Mouse (Mus musculus) bone marrow macrophage, adult 2 months (primary cell): ENCODE results near the gene Ccdc65. TPM values are rescaled to one million over a fixed set of nuclear protein-coding genes. Genes with fewer than 3 reads are reported as not detected.
"Not testable (repeated sequence)": the region's sequence is repeated elsewhere in the genome, so short reads cannot be mapped to it uniquely, and the experiment has no call there.

Source experiments
- H3K27ac ChIP-seq: 2 replicates; pipeline ENCODE4 v1.5.1; 2012; ENCODE audit warnings: low read depth, low read length; ENCODE audit not compliant: insufficient read depth
- H3K4me1 ChIP-seq: 2 replicates; pipeline ENCODE4 v1.6.1; 2012; ENCODE audit warnings: low read length; ENCODE audit not compliant: control insufficient read depth, insufficient read depth
- H3K4me3 ChIP-seq: 2 replicates; pipeline ENCODE4 v1.5.1; 2012; ENCODE audit warnings: mild to moderate bottlenecking, low read length, moderate library complexity; ENCODE audit not compliant: insufficient read depth
- CTCF ChIP-seq: IDR thresholded peaks from 2 replicates; pipeline ENCODE4 v1.5.1; 2012; ENCODE audit warnings: low read depth, mild to moderate bottlenecking, low read length, moderate library complexity
- POLR2A ChIP-seq: IDR thresholded peaks from 2 replicates; pipeline ENCODE4 v1.6.1; 2012; ENCODE audit warnings: mild to moderate bottlenecking, low read depth, low read length, borderline replicate concordance
- polyA plus RNA-seq: library from polyadenylated mRNA; stranded (reverse); fragments of >200 nt; gene quantifications from 2 replicates; pipeline ENCODE4 v1.2.4, GENCODE M21; 2012; ENCODE audit not compliant: missing spikeins, insufficient read depth, insufficient read length

Gene Ccdc65
- polyA plus RNA-seq, 1 experiment: not detected

DNA sequence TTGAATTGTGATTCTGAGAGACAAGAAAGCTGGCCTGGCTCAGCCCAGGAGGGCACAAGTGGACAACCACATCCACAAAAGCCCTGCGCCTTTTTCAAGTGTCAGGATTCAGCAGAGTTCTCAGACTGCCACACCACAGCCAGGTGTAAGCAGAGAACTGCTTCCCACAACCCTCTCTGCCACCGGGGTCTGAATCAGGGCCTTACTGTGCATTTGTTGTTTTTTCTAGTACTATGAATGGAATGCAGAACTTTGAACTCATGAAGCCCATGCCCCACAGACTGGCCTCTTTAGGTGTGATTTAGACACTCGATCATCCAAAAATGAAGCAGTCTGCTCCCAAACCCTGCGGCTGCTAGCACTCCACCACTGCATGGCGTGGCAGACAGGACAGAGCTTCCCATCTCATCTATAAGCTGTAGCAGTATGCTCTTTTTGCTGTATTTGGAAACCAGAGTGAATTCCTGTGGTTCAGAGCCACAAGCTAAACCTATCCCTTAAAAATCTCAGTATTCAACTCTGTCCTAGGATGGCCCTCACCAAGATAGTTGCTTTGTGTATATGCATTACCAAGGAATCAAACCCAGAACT is 26.1 kb downstream of the Ccdc65 start:
- peaks cover 3% of the 10 kb centered on the region for H3K4me1 ChIP-seq
- TF ChIP-seq CTCF (no peak), POLR2A (no peak)

GRCm38 (mm10) chr15:98736521-98736920 is 28.5 kb downstream of the Ccdc65 start:
- H3K27ac ChIP-seq: no peak overlapping the region
- H3K4me3 ChIP-seq: no peak overlapping the region
- H3K4me1 ChIP-seq: no peaks in the 10 kb centered on the region
- TF ChIP-seq CTCF (no peak), POLR2A (no peak)

More for the DNA sequence above, 26.1 kb downstream of the Ccdc65 start:
- Histone ChIP-seq H3K4me3 (no peak overlapping the region), H3K27ac (no peak overlapping the region)

GRCm38 (mm10) chr15:98737881-98738280 is 29.9 kb downstream of the Ccdc65 start:
- H3K4me1 ChIP-seq: no peaks in the 10 kb centered on the region
- no peak overlapping the region for H3K4me3 ChIP-seq
- H3K27ac ChIP-seq: no peak overlapping the region
- TF ChIP-seq POLR2A (no peak), CTCF (no peak)

DNA sequence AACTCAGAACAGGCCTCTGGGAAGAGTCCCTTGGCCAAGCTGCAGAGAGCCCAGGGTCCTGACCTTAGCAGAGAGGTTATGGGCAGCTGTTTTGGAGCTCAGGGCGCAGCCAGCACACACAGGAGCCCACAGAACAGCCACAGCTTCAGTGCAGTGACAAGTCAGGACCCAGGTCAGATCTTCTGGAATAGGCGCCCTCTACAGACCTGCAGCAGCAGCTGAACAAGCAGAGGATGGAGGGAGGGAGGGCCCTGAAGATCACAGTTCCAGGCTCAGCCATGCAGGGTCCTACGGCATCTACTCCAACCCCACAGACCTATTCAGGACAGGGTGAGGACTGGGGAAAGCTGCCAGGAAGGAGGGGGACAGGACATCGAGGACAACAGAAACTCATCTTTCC is 30.8 kb downstream of the Ccdc65 start:
- Histone ChIP-seq H3K4me3 (no peak overlapping the region), H3K27ac (no peak overlapping the region), H3K4me1 (no peaks in the 10 kb centered on the region)
- TF ChIP-seq POLR2A (no peak), CTCF (no peak)

- no peak for TF ChIP-seq CTCF
- TF ChIP-seq POLR2A: no peak
Observed at GRCm38 (mm10) chr15:98740219-98740618, 32.2 kb downstream of the Ccdc65 start.

DNA sequence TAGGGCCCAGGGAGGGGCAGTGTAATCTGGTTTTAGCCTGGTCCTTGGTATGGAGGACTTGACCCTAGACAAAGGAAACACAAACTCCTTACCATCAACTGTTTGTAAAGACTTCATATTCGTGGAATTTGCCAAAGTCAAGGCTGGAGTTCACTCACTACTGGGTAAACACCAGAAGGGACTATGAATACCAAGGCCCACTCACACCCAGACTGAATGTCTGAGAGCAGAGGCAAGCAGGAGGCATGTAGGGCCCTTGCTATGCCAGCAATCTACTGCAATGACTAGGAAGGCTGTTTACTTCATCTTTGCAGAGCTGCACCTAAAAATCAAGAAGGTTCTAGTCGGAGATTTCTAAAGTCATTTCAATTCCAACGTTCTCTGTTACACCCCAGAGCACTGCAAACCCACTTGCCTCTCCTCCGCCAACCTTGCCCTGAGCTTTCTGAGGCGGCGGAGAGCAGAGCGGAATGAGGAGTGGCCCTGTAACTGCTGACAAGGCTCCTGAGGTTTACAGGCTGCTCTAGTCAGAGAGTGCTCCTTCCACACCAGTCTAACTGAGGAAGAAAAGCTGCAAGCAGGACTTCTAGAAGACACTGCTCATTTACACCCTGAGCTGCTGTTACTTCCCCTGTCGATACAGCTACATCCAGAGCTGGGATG is 34.9 kb downstream of the Ccdc65 start:
- no peak for TF ChIP-seq POLR2A
- no peak for TF ChIP-seq CTCF
- Histone ChIP-seq H3K4me1 (peaks cover 12% of the 10 kb centered on the region), H3K4me3 (no peak overlapping the region), H3K27ac (no peak overlapping the region)

More at GRCm38 (mm10) chr15:98740219-98740618, 32.2 kb downstream of the Ccdc65 start:
- no peaks in the 10 kb centered on the region for H3K4me1 ChIP-seq
- no peak overlapping the region for H3K4me3 ChIP-seq
- H3K27ac ChIP-seq: no peak overlapping the region

GRCm38 (mm10) chr15:98743863-98744262 is 35.9 kb downstream of the Ccdc65 start:
- H3K4me3 ChIP-seq, H3K27ac ChIP-seq: not testable (repeated sequence)
- peaks cover 15% of the 10 kb centered on the region for H3K4me1 ChIP-seq

- no peak for TF ChIP-seq CTCF
- TF ChIP-seq POLR2A: no peak
- Histone ChIP-seq H3K4me1 (peaks cover 15% of the 10 kb centered on the region), H3K27ac (no peak overlapping the region), H3K4me3 (no peak overlapping the region)
Observed at GRCm38 (mm10) chr15:98746344-98746965, 38.4 kb downstream of the Ccdc65 start.

DNA sequence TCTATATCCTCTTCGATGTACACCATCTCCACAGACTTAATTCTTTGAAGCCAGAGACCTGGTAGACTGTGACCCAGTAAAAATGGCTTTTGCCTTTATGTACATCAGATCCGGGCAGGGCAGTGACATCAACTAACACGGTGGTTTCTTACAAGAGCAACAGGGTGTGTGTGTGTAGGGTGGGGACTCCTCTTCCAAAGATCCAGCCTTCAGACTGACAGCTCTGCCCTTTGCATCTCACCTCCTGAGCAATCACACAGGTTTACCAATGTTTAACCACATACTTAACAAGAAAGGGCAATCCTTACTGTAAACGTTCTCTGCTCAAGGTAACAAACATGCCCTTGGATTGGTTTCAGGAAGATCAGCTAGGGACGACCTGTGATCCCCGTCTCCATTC is 39.3 kb downstream of the Ccdc65 start:
- TF ChIP-seq POLR2A (no peak), CTCF (no peak)
- no peak overlapping the region for H3K4me3 ChIP-seq
- H3K27ac ChIP-seq: no peak overlapping the region
- H3K4me1 ChIP-seq: peaks cover 15% of the 10 kb centered on the region

- TF ChIP-seq POLR2A (no peak), CTCF (no peak)
- no peak overlapping the region for H3K4me3 ChIP-seq
- peaks cover 15% of the 10 kb centered on the region for H3K4me1 ChIP-seq
- H3K27ac ChIP-seq: no peak overlapping the region
Observed at GRCm38 (mm10) chr15:98749093-98749492, 41.1 kb downstream of the Ccdc65 start.
